9 mouse cellular contexts compared by ENCODE assay signal in genomic region chr3:127257969-127258368, GRCm38 (mm10).
DNase-seq lines count a peak whose midpoint lies in the region; ATAC-seq and TF ChIP-seq lines count a peak whose summit lies in the region.
"Had no signal": no experiment of that assay in that cellular context is flagged by ENCODE, and none has a peak within 500 bp of the region (broad histone marks: within the 10 kb centered on the region; RNA-seq: fewer than 3 reads in every experiment).

No protein-coding gene starts in this region.

- peak; percentile 89 for DNase-seq in heart, adult 11 months
- DNase-seq in heart, postnatal 25 days (ENCODE audit: low spot score): no peak
- peak; percentile 54 for DNase-seq in hindlimb bud, embryonic 11.5 days (ENCODE audit: extremely low spot score, low read depth, low spot score)
- DNase-seq in midbrain, embryonic 11.5 days (ENCODE audit: low spot score, missing footprints): peak; percentile 96
- no peak for DNase-seq in spleen, adult 18-20 months

- no peaks in the 10 kb centered on the region for H3K36me3 ChIP-seq in forebrain, embryonic 15.5 days
- H3K36me3 ChIP-seq in midbrain, embryonic 11.5 days (ENCODE audit: control insufficient read depth, insufficient read depth, low read length): no peaks in the 10 kb centered on the region

- H3K4me3 ChIP-seq in bone marrow macrophage, adult 2 months (ENCODE audit: insufficient read depth, low read length): peak overlapping the region; percentile 43
- H3K4me3 ChIP-seq in forebrain, embryonic 15.5 days: peak overlapping the region; percentile 42
- peak overlapping the region; percentile 34 for H3K4me3 ChIP-seq in midbrain, embryonic 11.5 days (ENCODE audit: low read depth, low read length)

- peak overlapping the region; percentile 43 for H3K9ac ChIP-seq in forebrain, embryonic 15.5 days (replicated peaks)
- H3K9ac ChIP-seq in midbrain, embryonic 11.5 days (ENCODE audit: low read length): peak overlapping the region; percentile 62

- 0% methylated on average over 7 of the region's 18 CpGs for whole genome bisulfite sequencing in forebrain, embryonic 15.5 days
- 0% methylated on average over 18 of the region's 18 CpGs for WGBS in midbrain, embryonic 11.5 days

- H3K4me2 ChIP-seq in forebrain, embryonic 15.5 days (replicated peaks): peak overlapping the region; percentile 69
- H3K4me2 ChIP-seq in midbrain, embryonic 11.5 days: peak overlapping the region; percentile 59

- peak; percentile 36; the same call in 1 of the 2 replicates for ATAC-seq in forebrain, embryonic 15.5 days (replicated peaks)
- peak; percentile 77 for ATAC-seq in midbrain, embryonic 11.5 days (ENCODE audit: low FRiP score)
- no peak for ATAC-seq in monocyte, adult 5-6 weeks (replicated peaks; ENCODE audit: insufficient number of reproducible peaks, low FRiP score, low TSS enrichment, poor library complexity, severe bottlenecking)

- H3K27ac ChIP-seq in bone marrow macrophage, adult 2 months (ENCODE audit: insufficient read depth, low read depth, low read length): no peak overlapping the region
- H3K27ac ChIP-seq in forebrain, embryonic 15.5 days (replicated peaks): peak overlapping the region; percentile 77
- peak overlapping the region; percentile 94 for H3K27ac ChIP-seq in midbrain, embryonic 11.5 days (ENCODE audit: low read depth, low read length)

- H3K9me3 ChIP-seq in forebrain, embryonic 15.5 days: no peaks in the 10 kb centered on the region
- no peaks in the 10 kb centered on the region for H3K9me3 ChIP-seq in midbrain, embryonic 11.5 days (ENCODE audit: control insufficient read depth, low read length)

- no peak for TF ChIP-seq POLR2A in bone marrow macrophage, adult 2 months (IDR thresholded peaks at IDR 0.05; ENCODE audit: borderline replicate concordance, low read depth, low read length)

- H3K27me3 ChIP-seq in forebrain, embryonic 15.5 days: no peaks in the 10 kb centered on the region
- H3K27me3 ChIP-seq in midbrain, embryonic 11.5 days (ENCODE audit: control insufficient read depth, insufficient read depth, low read length): no peaks in the 10 kb centered on the region
- H3K27me3 ChIP-seq: CH12.LX had no signal

- intact Hi-C loops in heart, postnatal 25 days (cut with DNase I): no loop called here

- no peak for TF ChIP-seq CTCF in bone marrow macrophage, adult 2 months (IDR thresholded peaks at IDR 0.05; ENCODE audit: low read depth, low read length)

- no peaks in the 10 kb centered on the region for H3K4me1 ChIP-seq in bone marrow macrophage, adult 2 months (ENCODE audit: control insufficient read depth, insufficient read depth, low read length)
- H3K4me1 ChIP-seq in forebrain, embryonic 15.5 days: peaks cover 25% of the 10 kb centered on the region
- H3K4me1 ChIP-seq in midbrain, embryonic 11.5 days (ENCODE audit: control insufficient read depth, insufficient read depth, low read length): peaks cover 9% of the 10 kb centered on the region

Comparison
In these comparisons a context has a peak if more than half of its experiments do, and no peak if none do; other contexts are left out.
1. DNase-seq: peak in heart, adult 11 months (single experiment), hindlimb bud, embryonic 11.5 days (single experiment) and midbrain, embryonic 11.5 days (single experiment); none in heart, postnatal 25 days (single experiment) and spleen, adult 18-20 months (0 of 2).
2. Peak in every context shown above with its lines, with median percentiles within 50 percentile points of each other: H3K4me3 ChIP-seq.